Mouse (Mus musculus): Measurements from ENCODE around the gene Zzz3.

Zzz3 gene

GRCm38 (mm10) chr3:152395350-152396277 lies at the start of gene Zzz3:
TSS of gene Zzz3 (plus strand) at chr3:152395473.
- peak; percentile 84 for DNase-seq (ENCODE audit: low read depth, low spot score)

- peak; percentile 82 for DNase-seq (ENCODE audit: low read depth, low spot score)
These were observed 49.3 kb upstream of the Zzz3 start, which contains the start of gene Usp33 for GRCm38 (mm10) chr3:152345732-152346632. TSS of gene Usp33 (plus strand) at chr3:152346478.

GRCm38 (mm10) chr3:152346633-152347141 lies 48.6 kb upstream of the Zzz3 start:
- peak; percentile 9 for DNase-seq (ENCODE audit: low read depth, low spot score)

- DNase-seq (ENCODE audit: low read depth, low spot score), result peak; percentile 20
These were observed 48.0 kb upstream of the Zzz3 start for GRCm38 (mm10) chr3:152347227-152347626.

GRCm38 (mm10) chr3:152348011-152348830 lies 47.1 kb upstream of the Zzz3 start:
- no peak for DNase-seq (ENCODE audit: low read depth, low spot score)

GRCm38 (mm10) chr3:152350431-152350830 lies 44.8 kb upstream of the Zzz3 start:
- DNase-seq (ENCODE audit: low read depth, low spot score), result no peak

- no peak for DNase-seq (ENCODE audit: low read depth, low spot score)
These were observed 44.3 kb upstream of the Zzz3 start for GRCm38 (mm10) chr3:152350966-152351365.

- DNase-seq (ENCODE audit: low read depth, low spot score), result no peak
These were observed 43.0 kb upstream of the Zzz3 start for GRCm38 (mm10) chr3:152352289-152352688.

- no peak for DNase-seq (ENCODE audit: low read depth, low spot score)
These were observed 41.7 kb upstream of the Zzz3 start for GRCm38 (mm10) chr3:152353434-152354177.

GRCm38 (mm10) chr3:152355361-152355760 lies 39.9 kb upstream of the Zzz3 start:
- DNase-seq (ENCODE audit: low read depth, low spot score), result peak; percentile 63

GRCm38 (mm10) chr3:152356751-152357150 lies 38.5 kb upstream of the Zzz3 start:
- DNase-seq (ENCODE audit: low read depth, low spot score), result no peak

- DNase-seq (ENCODE audit: low read depth, low spot score), result no peak
These were observed 36.1 kb upstream of the Zzz3 start for GRCm38 (mm10) chr3:152359151-152359550.

GRCm38 (mm10) chr3:152364181-152364580 lies 31.1 kb upstream of the Zzz3 start:
- DNase-seq (ENCODE audit: low read depth, low spot score), result no peak

- no peak for DNase-seq (ENCODE audit: low read depth, low spot score)
These were observed 19.2 kb upstream of the Zzz3 start for GRCm38 (mm10) chr3:152376063-152376462.

GRCm38 (mm10) chr3:152384106-152384505 lies 11.2 kb upstream of the Zzz3 start:
- DNase-seq (ENCODE audit: low read depth, low spot score), result no peak

- DNase-seq (ENCODE audit: low read depth, low spot score), result peak; percentile 94
These were observed 1.2 kb downstream of the Zzz3 start for GRCm38 (mm10) chr3:152396278-152396987.

GRCm38 (mm10) chr3:152396988-152397314 lies 1.7 kb downstream of the Zzz3 start:
- DNase-seq (ENCODE audit: low read depth, low spot score), result no peak

GRCm38 (mm10) chr3:152397335-152397940 lies 2.2 kb downstream of the Zzz3 start:
- peak; percentile 44 for DNase-seq (ENCODE audit: low read depth, low spot score)

GRCm38 (mm10) chr3:152400441-152400840 lies 5.2 kb downstream of the Zzz3 start:
- DNase-seq (ENCODE audit: low read depth, low spot score), result no peak
